ENCODE assay signal across 8 mouse cellular contexts in the genomic region with DNA sequence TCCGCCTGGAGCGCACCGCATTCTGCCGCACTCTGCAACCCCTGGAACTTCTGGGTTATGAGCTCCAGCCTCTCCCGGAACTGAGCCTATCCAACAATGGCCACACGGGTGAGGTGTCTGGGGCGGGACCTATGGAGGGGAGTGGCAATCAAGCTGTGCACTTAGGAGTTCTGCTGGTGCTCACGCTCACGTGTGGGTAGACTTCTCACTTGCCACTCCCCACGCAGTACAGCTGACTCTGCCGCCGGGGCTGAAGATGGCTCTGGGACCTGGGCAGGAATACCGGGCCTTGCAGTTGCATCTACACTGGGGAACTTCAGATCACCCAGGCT. TPM values are rescaled to one million over a fixed set of nuclear protein-coding genes. Genes with fewer than 3 reads are reported as not detected.
DNase-seq lines count a peak whose midpoint lies in the region; ATAC-seq and TF ChIP-seq lines count a peak whose summit lies in the region.

No protein-coding gene starts in this region.

- peak overlapping the region; percentile 39 for H3K4me3 ChIP-seq in embryonic facial prominence, embryonic 12.5 days
- peak overlapping the region; percentile 19 for H3K4me3 ChIP-seq in hindbrain, embryonic 11.5 days (ENCODE audit: low read depth, low read length)
- peak overlapping the region; percentile 45 for H3K4me3 ChIP-seq in limb, embryonic 15.5 days
- H3K4me3 ChIP-seq in midbrain, embryonic 13.5 days (replicated peaks), result peak overlapping the region; percentile 29
- H3K4me3 ChIP-seq in thymus, adult 2 months (ENCODE audit: control insufficient read depth, insufficient read depth, low read length), result peak overlapping the region; percentile 89

- peak; percentile 54 for DNase-seq in urinary bladder, adult 2 months (ENCODE audit: low spot score)
- DNase-seq in urinary bladder, postnatal 10 days (ENCODE audit: low spot score), result no peak
- peak; percentile 45 for DNase-seq in hindbrain, embryonic 11.5 days (ENCODE audit: low spot score)
- DNase-seq in thymus, adult 2 months, result peak; percentile 73
- no peak for DNase-seq in layer of hippocampus, postnatal 10 days (ENCODE audit: low spot score in 2 of 2)

- peaks cover 23% of the 10 kb centered on the region for H3K4me1 ChIP-seq in embryonic facial prominence, embryonic 12.5 days
- 0 out of 2 replicates have a peak, but pooled peaks cover 4% of the 10 kb centered on the region for H3K4me1 ChIP-seq in hindbrain, embryonic 11.5 days (replicated peaks; ENCODE audit: control insufficient read depth, insufficient read depth, low read length)
- peaks cover 27% of the 10 kb centered on the region for H3K4me1 ChIP-seq in limb, embryonic 15.5 days
- peaks cover 16% of the 10 kb centered on the region for H3K4me1 ChIP-seq in midbrain, embryonic 13.5 days (replicated peaks)
- peaks cover 22% of the 10 kb centered on the region for H3K4me1 ChIP-seq in thymus, adult 2 months (replicated peaks; ENCODE audit: control insufficient read depth, insufficient read depth, low read length)

- no peaks in the 10 kb centered on the region for H3K9me3 ChIP-seq in embryonic facial prominence, embryonic 12.5 days
- no peaks in the 10 kb centered on the region for H3K9me3 ChIP-seq in hindbrain, embryonic 11.5 days (ENCODE audit: control insufficient read depth, low read length)
- H3K9me3 ChIP-seq in limb, embryonic 15.5 days, result no peaks in the 10 kb centered on the region
- no peaks in the 10 kb centered on the region for H3K9me3 ChIP-seq in midbrain, embryonic 13.5 days

- peak overlapping the region; percentile 58 for H3K4me2 ChIP-seq in embryonic facial prominence, embryonic 12.5 days (replicated peaks)
- H3K4me2 ChIP-seq in hindbrain, embryonic 11.5 days (replicated peaks; ENCODE audit: low read depth, low read length), result peak overlapping the region; percentile 48
- H3K4me2 ChIP-seq in limb, embryonic 15.5 days, result peak overlapping the region; percentile 80
- peak overlapping the region; percentile 52 for H3K4me2 ChIP-seq in midbrain, embryonic 13.5 days (replicated peaks)

- 0 out of 2 replicates have a peak, but pooled peaks have one; percentile 36 for TF ChIP-seq CTCF in thymus, adult 2 months (IDR thresholded peaks at IDR 0.05; ENCODE audit: borderline replicate concordance, control insufficient read depth, extremely low read depth, insufficient read depth, low read length, poor library complexity)

- peak; percentile 66 for ATAC-seq in embryonic facial prominence, embryonic 12.5 days (ENCODE audit: insufficient number of reproducible peaks, insufficient read depth, low FRiP score, low TSS enrichment)
- ATAC-seq in hindbrain, embryonic 11.5 days (ENCODE audit: low FRiP score), result peak; percentile 43; the same call in 1 of the 2 replicates
- ATAC-seq in limb, embryonic 15.5 days (ENCODE audit: insufficient number of reproducible peaks, low FRiP score, low TSS enrichment, low read depth), result peak; percentile 65
- ATAC-seq in midbrain, embryonic 13.5 days, result peak; percentile 58

- TF ChIP-seq POLR2A in thymus, adult 2 months (IDR thresholded peaks at IDR 0.05; ENCODE audit: control insufficient read depth, extremely low read depth, insufficient read depth, low read length, poor library complexity), result peak; percentile 75; the same call in 1 of the 2 replicates

- no peak overlapping the region for H3K27ac ChIP-seq in embryonic facial prominence, embryonic 12.5 days
- H3K27ac ChIP-seq in hindbrain, embryonic 11.5 days (ENCODE audit: low read depth, low read length), result no peak overlapping the region
- H3K27ac ChIP-seq in limb, embryonic 15.5 days, result no peak overlapping the region
- H3K27ac ChIP-seq in midbrain, embryonic 13.5 days, result no peak overlapping the region
- peak overlapping the region; percentile 23; the same call in 1 of the 2 replicates for H3K27ac ChIP-seq in thymus, adult 2 months (ENCODE audit: control insufficient read depth, insufficient read depth, low read length)

- WGBS in embryonic facial prominence, embryonic 12.5 days, result 9% methylated on average over 13 of the region's 13 CpGs
- WGBS in hindbrain, embryonic 11.5 days, result 10% methylated on average over 13 of the region's 13 CpGs
- WGBS in limb, embryonic 15.5 days, result 6% methylated on average over 13 of the region's 13 CpGs
- WGBS in midbrain, embryonic 13.5 days, result 7% methylated on average over 13 of the region's 13 CpGs
- WGBS in thymus, adult 2 months, result under 1% methylated on average over 13 of the region's 13 CpGs

- H3K9ac ChIP-seq in embryonic facial prominence, embryonic 12.5 days, result peak overlapping the region; percentile 35; the same call in 1 of the 2 replicates
- peak overlapping the region; percentile 44; the same call in 1 of the 2 replicates for H3K9ac ChIP-seq in hindbrain, embryonic 11.5 days (ENCODE audit: low read depth, low read length)
- H3K9ac ChIP-seq in limb, embryonic 15.5 days, result 0 out of 2 replicates have a peak overlapping the region, but pooled peaks have one; percentile 29
- no peak overlapping the region for H3K9ac ChIP-seq in midbrain, embryonic 13.5 days (replicated peaks)

- no peaks in the 10 kb centered on the region for H3K36me3 ChIP-seq in embryonic facial prominence, embryonic 12.5 days
- no peaks in the 10 kb centered on the region for H3K36me3 ChIP-seq in hindbrain, embryonic 11.5 days (ENCODE audit: control insufficient read depth, insufficient read depth, low read length)
- no peaks in the 10 kb centered on the region for H3K36me3 ChIP-seq in limb, embryonic 15.5 days
- no peaks in the 10 kb centered on the region for H3K36me3 ChIP-seq in midbrain, embryonic 13.5 days
- H3K36me3 ChIP-seq in thymus, adult 2 months (ENCODE audit: control insufficient read depth, insufficient read depth, low read length), result no peaks in the 10 kb centered on the region

- H3K27me3 ChIP-seq in embryonic facial prominence, embryonic 12.5 days, result peaks cover 17% of the 10 kb centered on the region; the same call in 1 of the 2 replicates
- peaks cover 4% of the 10 kb centered on the region; the same call in 1 of the 2 replicates for H3K27me3 ChIP-seq in hindbrain, embryonic 11.5 days (ENCODE audit: control insufficient read depth, insufficient read depth, low read length)
- H3K27me3 ChIP-seq in limb, embryonic 15.5 days, result no peaks in the 10 kb centered on the region; the same call in 1 of the 2 replicates
- H3K27me3 ChIP-seq in midbrain, embryonic 13.5 days, result peaks cover 30% of the 10 kb centered on the region
- no peaks in the 10 kb centered on the region for H3K27me3 ChIP-seq in thymus, adult 2 months (ENCODE audit: control insufficient read depth, insufficient read depth, low read length)

RNA-seq across cellular contexts. Expression of gene Car9, which starts 1.9 kb away (rescaled TPM):
- 1.3 and 1.9 TPM in 2 replicates for polyA plus RNA-seq in urinary bladder, adult 2 months (2012; rRNA removed)
- polyA plus RNA-seq in embryonic facial prominence, embryonic 12.5 days (2016; fragmentation: Nextera tagmentation; extraction: Ambion mirVana), result 1.3 and 1.6 TPM in 2 replicates
- 0.64 and 0.79 TPM in 2 replicates for polyA plus RNA-seq in hindbrain, embryonic 11.5 days (2014; fragmentation: Nextera tagmentation; extraction: Ambion mirVana)
- polyA plus RNA-seq in limb, embryonic 15.5 days (2015; fragmentation: Nextera tagmentation; extraction: Ambion mirVana), result 4.1 and 6.8 TPM in 2 replicates
- polyA plus RNA-seq in midbrain, embryonic 13.5 days (2015; fragmentation: Nextera tagmentation; extraction: Ambion mirVana), result 0.19 and 0.27 TPM in 2 replicates
- 2.5 and 2.9 TPM in 2 replicates for polyA plus RNA-seq in thymus, adult 2 months (2012; rRNA removed)
- total RNA-seq in layer of hippocampus, postnatal 10 days (2021), result 1 to 10 TPM in 1 of 2 experiments, under 1 TPM in 1; 0.54 to 1.7 TPM

RNA-seq across cellular contexts. Expression of gene Arhgef39, which starts 9.1 kb away (rescaled TPM):
- polyA plus RNA-seq in urinary bladder, adult 2 months (2012; rRNA removed), result 14.7 and 26.0 TPM in 2 replicates
- 43.6 and 44.1 TPM in 2 replicates for polyA plus RNA-seq in embryonic facial prominence, embryonic 12.5 days (2016; fragmentation: Nextera tagmentation; extraction: Ambion mirVana)
- 34.8 and 37.6 TPM in 2 replicates for polyA plus RNA-seq in hindbrain, embryonic 11.5 days (2014; fragmentation: Nextera tagmentation; extraction: Ambion mirVana)
- polyA plus RNA-seq in limb, embryonic 15.5 days (2015; fragmentation: Nextera tagmentation; extraction: Ambion mirVana), result 35.2 and 37.5 TPM in 2 replicates
- 15.4 and 16.1 TPM in 2 replicates for polyA plus RNA-seq in midbrain, embryonic 13.5 days (2015; fragmentation: Nextera tagmentation; extraction: Ambion mirVana)
- 105 and 108 TPM in 2 replicates for polyA plus RNA-seq in thymus, adult 2 months (2012; rRNA removed)
- 1 to 10 TPM; 1.2 to 1.8 TPM for total RNA-seq in layer of hippocampus, postnatal 10 days (2021)

RNA-seq across cellular contexts. Expression of gene Tpm2, which starts 14.9 kb away (rescaled TPM):
- 3,808 and 5,340 TPM in 2 replicates for polyA plus RNA-seq in urinary bladder, adult 2 months (2012; rRNA removed)
- polyA plus RNA-seq in embryonic facial prominence, embryonic 12.5 days (2016; fragmentation: Nextera tagmentation; extraction: Ambion mirVana), result 151 and 177 TPM in 2 replicates
- polyA plus RNA-seq in hindbrain, embryonic 11.5 days (2014; fragmentation: Nextera tagmentation; extraction: Ambion mirVana), result 63.7 and 67.2 TPM in 2 replicates
- 394 and 952 TPM in 2 replicates for polyA plus RNA-seq in limb, embryonic 15.5 days (2015; fragmentation: Nextera tagmentation; extraction: Ambion mirVana)
- 13.2 TPM in 2 replicates for polyA plus RNA-seq in midbrain, embryonic 13.5 days (2015; fragmentation: Nextera tagmentation; extraction: Ambion mirVana)
- 10.7 and 12.1 TPM in 2 replicates for polyA plus RNA-seq in thymus, adult 2 months (2012; rRNA removed)
- 1 to 10 TPM; 5.0 to 7.4 TPM for total RNA-seq in layer of hippocampus, postnatal 10 days (2021)

RNA-seq across cellular contexts. Expression of gene Ccdc107, which starts 15.9 kb away (rescaled TPM):
- 272 and 290 TPM in 2 replicates for polyA plus RNA-seq in urinary bladder, adult 2 months (2012; rRNA removed)
- 57.4 and 62.3 TPM in 2 replicates for polyA plus RNA-seq in embryonic facial prominence, embryonic 12.5 days (2016; fragmentation: Nextera tagmentation; extraction: Ambion mirVana)
- polyA plus RNA-seq in hindbrain, embryonic 11.5 days (2014; fragmentation: Nextera tagmentation; extraction: Ambion mirVana), result 49.1 and 55.4 TPM in 2 replicates
- 78.9 and 81.9 TPM in 2 replicates for polyA plus RNA-seq in limb, embryonic 15.5 days (2015; fragmentation: Nextera tagmentation; extraction: Ambion mirVana)
- 54.4 and 60.3 TPM in 2 replicates for polyA plus RNA-seq in midbrain, embryonic 13.5 days (2015; fragmentation: Nextera tagmentation; extraction: Ambion mirVana)
- polyA plus RNA-seq in thymus, adult 2 months (2012; rRNA removed), result 330 and 367 TPM in 2 replicates
- 10 to 100 TPM; 30.2 to 35.7 TPM for total RNA-seq in layer of hippocampus, postnatal 10 days (2021)

RNA-seq across cellular contexts. Expression of gene Sit1, which starts 25.1 kb away (rescaled TPM):
- polyA plus RNA-seq in urinary bladder, adult 2 months (2012; rRNA removed), result 0.22 and 0.41 TPM in 2 replicates
- not detected in 2 replicates for polyA plus RNA-seq in embryonic facial prominence, embryonic 12.5 days (2016; fragmentation: Nextera tagmentation; extraction: Ambion mirVana)
- polyA plus RNA-seq in hindbrain, embryonic 11.5 days (2014; fragmentation: Nextera tagmentation; extraction: Ambion mirVana), result not detected in 2 replicates
- not detected in 2 replicates for polyA plus RNA-seq in limb, embryonic 15.5 days (2015; fragmentation: Nextera tagmentation; extraction: Ambion mirVana)
- not detected in 2 replicates for polyA plus RNA-seq in midbrain, embryonic 13.5 days (2015; fragmentation: Nextera tagmentation; extraction: Ambion mirVana)
- 187 and 239 TPM in 2 replicates for polyA plus RNA-seq in thymus, adult 2 months (2012; rRNA removed)
- not detected for total RNA-seq in layer of hippocampus, postnatal 10 days (2021)

Comparison
In these comparisons a context has a peak if more than half of its experiments do, and no peak if none do; other contexts are left out.
1. DNase-seq: peak in urinary bladder, adult 2 months (single experiment), hindbrain, embryonic 11.5 days (single experiment) and thymus, adult 2 months (single experiment); none in urinary bladder, postnatal 10 days (single experiment) and layer of hippocampus, postnatal 10 days (0 of 2).
2. H3K4me3 ChIP-seq: peak in every context shown above with its lines; median percentile 89 in thymus, adult 2 months; 45 in limb, embryonic 15.5 days; 39 in embryonic facial prominence, embryonic 12.5 days; 29 in midbrain, embryonic 13.5 days; 19 in hindbrain, embryonic 11.5 days.
3. Peak in every context shown above with its lines, with median percentiles within 50 percentile points of each other: ATAC-seq and H3K4me2 ChIP-seq.